Mouse (Mus musculus): ENCODE measurements around the gene Gm2916. TPM values are rescaled to one million over a fixed set of nuclear protein-coding genes. Genes with fewer than 3 reads are reported as not detected.
"Not testable (repeated sequence)": the region's sequence is repeated elsewhere in the genome, so short reads cannot be mapped to it uniquely, and the experiment has no call there.

The Gm2916 gene
- polyA plus RNA-seq (2016; fragmentation: Nextera tagmentation; extraction: Ambion mirVana) = 0.68 and 1.2 TPM in 2 replicates

DNA sequence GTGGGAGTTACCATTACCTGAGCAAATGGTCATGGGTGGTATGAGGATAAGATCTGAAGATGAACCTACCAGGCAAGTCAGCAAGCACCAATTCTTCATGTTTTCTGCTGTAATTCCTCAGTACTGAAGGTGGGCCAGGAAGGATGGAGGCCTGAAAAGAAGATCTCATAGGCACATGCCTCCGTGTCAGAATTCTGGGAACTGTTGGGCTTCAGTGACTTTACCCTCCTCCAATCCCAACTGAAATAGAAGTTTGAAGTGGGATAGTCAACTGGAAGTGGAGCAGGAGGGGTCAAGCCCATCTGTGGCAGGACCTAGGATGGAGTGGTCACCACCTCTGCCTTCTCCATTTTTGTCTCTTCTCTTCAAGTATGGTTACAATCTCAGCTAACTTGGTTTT, at the start of gene Gm2916:
TSS of gene Gm2916 (plus strand) at position 301 of the 400 bp plus-strand sequence.
- not testable (repeated sequence) for H3K27me3 ChIP-seq (ENCODE audit: insufficient read depth, poor library complexity, severe bottlenecking); H3K4me3 ChIP-seq; H3K36me3 ChIP-seq; DNase-seq (ENCODE audit: low spot score); H3K27ac ChIP-seq; H3K9me3 ChIP-seq; H3K4me1 ChIP-seq
- WGBS = no CpG with 5 or more reads among the region's 1 CpGs

DNA sequence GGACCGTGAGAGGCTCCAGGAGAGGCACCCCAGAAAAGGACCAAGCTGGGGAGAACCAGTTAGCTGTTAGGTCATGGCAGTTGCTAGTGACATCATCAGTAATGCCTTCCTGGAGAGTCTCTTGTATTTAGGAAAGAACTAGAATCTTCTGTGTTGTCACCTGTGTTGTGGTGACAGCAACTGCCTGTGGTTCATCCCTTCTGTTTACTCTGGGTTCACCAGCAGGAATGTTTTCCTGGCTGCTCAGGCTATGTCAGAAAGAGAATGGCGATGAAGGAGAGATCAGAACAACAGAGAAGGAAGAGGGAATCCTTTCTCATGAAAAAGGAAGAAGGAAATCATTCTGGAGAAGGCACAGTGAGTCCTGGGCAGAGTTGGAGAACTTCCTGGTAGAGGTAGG, 38.0 kb upstream of the Gm2916 start, which contains the start of gene Gm3033:
TSS of gene Gm3033 (plus strand) at position 301 of the 400 bp plus-strand sequence.
- not testable (repeated sequence) for H3K27me3 ChIP-seq (ENCODE audit: insufficient read depth, poor library complexity, severe bottlenecking); H3K4me1 ChIP-seq; DNase-seq (ENCODE audit: low spot score); H3K4me3 ChIP-seq; H3K9me3 ChIP-seq; H3K27ac ChIP-seq; H3K36me3 ChIP-seq
- WGBS = no CpG with 5 or more reads among the region's 2 CpGs

DNA sequence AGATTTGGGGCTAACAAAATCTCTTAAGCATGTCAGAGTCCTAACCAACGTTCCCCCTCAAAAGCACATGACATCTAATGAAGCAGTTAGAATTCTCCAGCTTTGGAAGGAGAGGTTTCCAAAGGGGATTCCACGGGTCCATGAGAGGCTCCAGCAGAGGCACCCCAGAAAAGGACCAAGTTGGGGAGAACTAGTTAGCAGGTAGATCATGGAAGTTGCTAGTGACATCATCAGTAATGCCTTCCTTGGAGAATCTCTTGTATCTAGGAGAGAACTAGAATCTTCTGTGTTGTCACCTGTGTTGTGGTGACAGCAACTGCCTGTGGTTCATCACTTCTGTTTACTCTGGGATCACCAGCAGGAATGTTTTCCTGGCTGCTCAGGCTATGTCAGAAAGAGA, 47.5 kb downstream of the Gm2916 start, which contains the start of gene Gm3029:
TSS of gene Gm3029 (plus strand) at position 301 of the 400 bp plus-strand sequence.
- not testable (repeated sequence) for H3K27ac ChIP-seq; H3K27me3 ChIP-seq (ENCODE audit: insufficient read depth, poor library complexity, severe bottlenecking); H3K9me3 ChIP-seq; DNase-seq (ENCODE audit: low spot score); H3K4me1 ChIP-seq; H3K4me3 ChIP-seq; H3K36me3 ChIP-seq
- WGBS = 51% methylated on average over 2 of the region's 2 CpGs

DNA sequence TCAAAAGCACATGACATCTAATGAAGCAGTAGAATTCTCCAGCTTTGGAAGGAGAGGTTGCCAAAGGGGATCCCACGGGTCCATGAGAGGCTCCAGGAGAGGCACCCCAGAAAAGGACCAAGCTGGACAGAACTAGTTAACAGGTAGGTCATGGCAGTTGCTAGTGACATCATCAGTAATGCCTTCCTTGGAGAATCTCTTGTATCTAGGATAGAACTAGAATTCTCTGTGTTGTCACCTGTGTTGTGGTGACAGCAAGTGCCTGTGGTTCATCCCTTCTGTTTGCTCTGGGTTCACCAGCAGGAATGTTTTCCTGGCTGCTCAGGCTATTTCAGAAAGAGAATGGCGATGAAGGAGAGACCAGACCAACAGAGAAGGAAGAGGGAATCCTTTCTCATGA, 79.3 kb downstream of the Gm2916 start, which contains the start of gene Gm3095:
TSS of gene Gm3095 (plus strand) at position 301 of the 400 bp plus-strand sequence.
- H3K4me3 ChIP-seq; H3K36me3 ChIP-seq; H3K27me3 ChIP-seq (ENCODE audit: insufficient read depth, poor library complexity, severe bottlenecking); H3K9me3 ChIP-seq; H3K27ac ChIP-seq; H3K4me1 ChIP-seq; DNase-seq (ENCODE audit: low spot score): not testable (repeated sequence)
- no CpG with 5 or more reads among the region's 2 CpGs for WGBS

Other genes with a start within 250 kb of the Gm2916 start
- gene Gm3012, start 249.7 kb upstream of the Gm2916 start, polyA plus RNA-seq (2016; fragmentation: Nextera tagmentation; extraction: Ambion mirVana) = not detected in 2 replicates
- gene Gm3020, start 232.1 kb upstream of the Gm2916 start, polyA plus RNA-seq (2016; fragmentation: Nextera tagmentation; extraction: Ambion mirVana) = 5.0 and 6.3 TPM in 2 replicates
- not detected in 2 replicates for gene Gm3043, start 195.4 kb upstream of the Gm2916 start, polyA plus RNA-seq (2016; fragmentation: Nextera tagmentation; extraction: Ambion mirVana)
- gene Gm3002, start 74.1 kb upstream of the Gm2916 start, polyA plus RNA-seq (2016; fragmentation: Nextera tagmentation; extraction: Ambion mirVana) = 2.0 and 3.4 TPM in 2 replicates
- gene Gm3033, start 37.9 kb upstream of the Gm2916 start, polyA plus RNA-seq (2016; fragmentation: Nextera tagmentation; extraction: Ambion mirVana) = 0.54 TPM in 1 of 2 replicates, not detected in the other
- gene Gm3029, start 47.6 kb downstream of the Gm2916 start, polyA plus RNA-seq (2016; fragmentation: Nextera tagmentation; extraction: Ambion mirVana) = 0.31 TPM in 1 of 2 replicates, not detected in the other
- gene Gm3095, start 79.4 kb downstream of the Gm2916 start, polyA plus RNA-seq (2016; fragmentation: Nextera tagmentation; extraction: Ambion mirVana) = 0.51 and 0.99 TPM in 2 replicates
- gene Gm3099, start 114.2 kb downstream of the Gm2916 start, polyA plus RNA-seq (2016; fragmentation: Nextera tagmentation; extraction: Ambion mirVana) = not detected in 2 replicates
- 1.0 and 1.1 TPM in 2 replicates for gene Gm5796, start 139.8 kb downstream of the Gm2916 start, polyA plus RNA-seq (2016; fragmentation: Nextera tagmentation; extraction: Ambion mirVana)
- gene Gm3115, start 199.9 kb downstream of the Gm2916 start, polyA plus RNA-seq (2016; fragmentation: Nextera tagmentation; extraction: Ambion mirVana) = not detected in 2 replicates
- 0.44 and 0.53 TPM in 2 replicates for gene Gm8108, start 226.4 kb downstream of the Gm2916 start, polyA plus RNA-seq (2016; fragmentation: Nextera tagmentation; extraction: Ambion mirVana)